Mouse (Mus musculus) neutrophil, adult 5-6 weeks (primary cell): ENCODE results near the gene Trmt10b. TPM values are rescaled to one million over a fixed set of nuclear protein-coding genes. Genes with fewer than 3 reads are reported as not detected.

Source experiments
- ATAC-seq: fragments of 151-379, 151-347 bp; 2 replicates; pipeline ENCODE4 v1.8.0; 2017; ENCODE audit warnings: mild to moderate bottlenecking, moderate TSS enrichment; ENCODE audit not compliant: insufficient number of reproducible peaks, poor library complexity, low FRiP score, severe bottlenecking; ENCODE audit errors: extremely low read depth
- total RNA-seq: library from RNA; stranded (forward); fragments of 200-1000 nt; gene quantifications from 2 replicates; pipeline ENCODE4 v1.2.3, GENCODE M21; 2017

Gene Trmt10b
- total RNA-seq, 1 experiment from 2014 or later: 15.2 TPM

DNA sequence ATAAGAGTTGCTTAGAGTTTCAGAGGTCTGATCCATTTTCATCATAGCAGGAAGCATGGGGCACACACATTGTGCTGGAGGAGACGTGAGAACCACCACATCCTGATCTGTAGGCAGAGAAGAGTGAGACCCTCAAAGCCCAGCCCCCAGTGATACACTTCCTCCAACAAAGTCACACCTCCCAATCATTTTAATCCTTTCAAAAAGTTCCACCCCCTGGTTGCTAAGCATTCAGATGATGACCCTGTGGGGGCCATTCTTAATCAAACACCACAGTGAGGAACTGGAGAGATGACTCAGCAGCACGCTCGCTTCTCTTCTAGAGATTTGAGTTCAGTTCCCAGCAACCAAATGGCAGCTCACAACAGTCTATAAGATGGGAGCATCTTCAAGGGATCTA is 35.5 kb downstream of the Trmt10b start:
- no peak for ATAC-seq

DNA sequence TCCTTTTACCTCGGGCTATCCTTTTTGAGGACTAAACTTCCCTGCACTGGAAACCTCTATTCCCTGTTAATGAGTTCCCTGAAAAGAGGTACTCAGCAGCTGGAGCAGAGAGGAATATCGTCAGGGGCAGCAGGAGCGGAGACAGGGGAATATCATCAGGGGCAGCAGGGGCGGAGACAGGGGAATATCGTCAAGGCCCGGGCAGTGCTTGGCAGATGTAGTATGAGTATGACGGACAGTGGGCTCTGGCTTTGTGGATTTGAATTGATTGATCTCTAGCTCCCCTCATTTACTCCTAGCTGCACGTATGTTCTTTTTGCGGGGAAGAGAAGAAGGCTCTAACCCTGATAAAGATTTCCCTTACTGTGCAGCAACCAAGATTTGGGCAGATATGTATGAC is 44.3 kb downstream of the Trmt10b start:
- no peak for ATAC-seq

DNA sequence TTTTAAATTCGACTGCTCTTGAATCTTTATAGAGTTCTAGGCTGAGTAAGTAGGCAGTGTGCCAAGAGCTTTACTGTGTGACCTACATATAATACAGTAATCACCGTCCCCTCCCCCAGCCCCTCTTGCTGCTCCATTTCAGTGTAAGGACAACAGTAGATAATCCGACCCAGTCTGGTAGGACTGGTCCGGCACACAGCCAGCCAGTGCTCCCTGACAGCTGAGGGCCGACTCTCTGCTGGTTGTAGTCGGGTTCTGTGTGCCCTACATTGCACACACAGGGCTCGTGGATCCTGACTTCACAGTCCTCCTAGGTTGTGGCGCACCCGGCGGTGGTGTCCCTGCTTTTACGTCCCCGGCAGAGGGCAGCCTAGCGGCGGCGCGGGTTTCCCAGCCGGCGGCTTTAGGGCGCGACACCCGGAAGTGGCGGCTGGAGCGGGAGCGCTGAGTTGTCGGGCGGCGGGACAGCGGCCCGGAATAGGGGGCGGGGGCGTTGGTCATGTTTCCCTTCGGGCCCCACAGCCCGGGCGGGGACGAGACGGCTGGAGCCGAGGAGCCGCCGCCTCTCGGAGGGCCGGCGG is 44.8 kb downstream of the Trmt10b start, which contains the start of gene Dcaf10:
Dcaf10 (plus strand) TSS at position 433 of the 581 bp plus-strand sequence.
- peak; percentile 93 for ATAC-seq

DNA sequence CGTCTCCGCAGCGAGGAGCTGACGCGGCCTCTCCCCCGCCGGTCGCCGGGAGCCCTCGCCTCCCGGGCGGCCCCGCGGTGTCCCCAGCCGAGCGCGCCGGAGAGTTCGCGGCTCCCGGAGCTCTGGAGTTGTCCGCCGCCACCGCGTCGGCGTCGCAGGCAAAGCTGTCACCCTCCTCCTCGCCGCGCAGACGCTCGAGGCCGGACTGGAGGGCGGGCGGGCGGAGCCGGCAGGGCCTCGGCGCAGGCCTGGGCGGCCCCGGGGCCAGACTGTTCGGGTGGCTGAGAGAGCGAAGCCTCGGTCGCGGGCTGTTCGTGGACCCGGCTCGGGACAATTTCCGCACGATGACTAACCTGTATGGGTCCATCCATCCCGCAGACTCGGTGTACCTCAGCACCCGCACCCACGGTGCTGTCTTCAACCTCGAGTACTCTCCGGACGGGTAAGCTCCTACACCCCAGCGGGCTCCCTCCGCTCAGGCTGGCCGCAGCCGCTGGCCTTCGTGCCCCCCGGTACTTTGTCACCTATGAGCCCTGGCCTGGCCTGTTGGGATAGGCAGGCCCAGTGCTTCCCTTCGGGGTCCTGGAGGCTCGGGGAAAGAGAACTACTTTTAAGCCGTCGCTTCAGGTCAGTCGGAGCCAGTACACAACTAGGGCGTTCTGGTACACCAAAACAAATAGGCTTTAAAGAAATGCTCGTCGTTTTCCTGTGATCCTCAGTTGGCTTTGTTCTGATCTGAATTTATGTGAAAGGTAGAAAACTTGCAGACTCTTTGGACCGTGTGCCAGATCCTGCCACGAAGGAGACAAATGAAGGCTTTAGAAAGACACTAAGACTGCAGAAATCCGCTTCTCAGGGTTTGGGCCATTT is 45.6 kb downstream of the Trmt10b start, which contains the start of gene Exosc3:
Exosc3 (minus strand) TSS at position 447 of the 870 bp plus-strand sequence.
- ATAC-seq: no peak

DNA sequence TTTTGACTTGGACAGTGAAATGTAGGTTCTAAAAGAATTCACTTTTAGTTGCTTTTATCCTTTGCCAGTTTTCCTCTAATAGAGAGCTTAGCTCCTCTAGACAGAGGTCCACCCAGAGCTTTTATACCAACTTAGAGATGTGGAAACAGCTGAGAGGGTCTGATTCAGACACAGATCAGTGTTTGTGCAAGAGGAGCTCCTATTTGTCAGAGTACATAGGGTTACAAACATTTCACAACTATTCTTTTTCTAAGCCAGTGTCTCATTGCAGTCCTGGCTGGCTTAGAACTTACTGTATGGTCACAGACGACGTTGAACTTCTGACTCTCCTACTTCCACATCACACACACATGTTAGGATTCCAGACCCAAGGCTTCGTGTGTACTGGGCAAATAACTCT is 59.7 kb downstream of the Trmt10b start:
- no peak for ATAC-seq

Other genes with a start within 250 kb of the Trmt10b start
- 2.0 and 2.1 TPM in 2 replicates for gene Fbxo10, start 212.5 kb upstream of the Trmt10b start, total RNA-seq
- 42.8 and 44.0 TPM in 2 replicates for gene Tomm5, start 189.0 kb upstream of the Trmt10b start, total RNA-seq
- gene Frmpd1, start 112.3 kb upstream of the Trmt10b start, total RNA-seq: not detected in 2 replicates
- 12.4 and 14.3 TPM in 2 replicates for gene Dcaf10, start 45.0 kb downstream of the Trmt10b start, total RNA-seq
- 67.5 and 86.4 TPM in 2 replicates for gene Exosc3, start 45.6 kb downstream of the Trmt10b start, total RNA-seq
- gene Slc25a51, start 111.6 kb downstream of the Trmt10b start, total RNA-seq: 53.3 and 55.4 TPM in 2 replicates
- gene Shb, start 235.3 kb downstream of the Trmt10b start, total RNA-seq: 1.4 and 2.1 TPM in 2 replicates